Mouse (Mus musculus): ENCODE results near the gene Rnh1.

Rnh1 gene

GRCm38 (mm10) chr7:141115874-141116273 lies 56.8 kb downstream of the Rnh1 start:
- in situ Hi-C loops (cut with MboI, MseI) = no loop called here
